Mouse (Mus musculus) bone marrow macrophage, adult 2 months (primary cell): Measurements from ENCODE around the gene Ptprs.

Experiments used
- CTCF ChIP-seq: IDR thresholded peaks from 2 replicates; pipeline ENCODE4 v1.5.1; 2012; ENCODE audit warnings: low read depth, mild to moderate bottlenecking, low read length, moderate library complexity
- POLR2A ChIP-seq: IDR thresholded peaks from 2 replicates; pipeline ENCODE4 v1.6.1; 2012; ENCODE audit warnings: mild to moderate bottlenecking, low read depth, low read length, borderline replicate concordance

DNA sequence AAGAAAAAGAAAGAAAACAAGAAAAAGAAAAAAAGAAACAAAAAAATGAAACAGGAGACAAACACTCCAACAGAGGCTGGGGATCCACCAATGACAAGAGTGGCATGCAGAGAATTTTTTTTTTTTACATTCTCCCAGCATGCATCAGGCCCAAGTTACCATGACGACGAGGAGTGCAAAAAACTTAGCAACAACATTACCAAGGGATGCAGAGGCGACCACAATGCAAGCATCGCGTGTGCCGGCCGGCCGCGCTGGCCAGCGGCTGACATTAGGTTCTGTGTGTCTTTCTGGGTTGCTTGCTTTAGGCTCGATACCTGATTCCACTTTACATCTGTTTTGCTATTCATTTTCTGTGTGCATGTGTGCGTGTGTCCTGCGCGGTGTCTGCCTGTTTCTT, 30.9 kb downstream of the Ptprs start:
- no peak for TF ChIP-seq CTCF
- TF ChIP-seq POLR2A, result no peak
